Mouse (Mus musculus): Measurements from ENCODE around the gene Mtln. TPM values are rescaled to one million over a fixed set of nuclear protein-coding genes. Genes with fewer than 3 reads are reported as not detected.

Mtln gene
- polyA plus RNA-seq (2017; shearing (Covaris generic)), result 36.8 TPM

GRCm38 (mm10) chr2:127791919-127792603, at the start of gene Mtln:
Gene Mtln (minus strand): TSS chr2:127792488.

GRCm38 (mm10) chr2:127838576-127838975, 46.3 kb upstream of the Mtln start, which contains the start of gene Acoxl:
Gene Acoxl (plus strand): TSS chr2:127838876.

GRCm38 (mm10) chr2:127831401-127832102, 39.3 kb upstream of the Mtln start, which contains the start of gene Bub1:
Gene Bub1 (minus strand): TSS chr2:127831865.

GRCm38 (mm10) chr2:127788440-127789116, 3.7 kb downstream of the Mtln start, which contains the start of gene Nphp1:
Gene Nphp1 (minus strand): TSS chr2:127788897.

Other genes with a start within 250 kb of the Mtln start
- 3.5 TPM for gene Zfp661, start 205.4 kb downstream of the Mtln start, polyA plus RNA-seq (2017; shearing (Covaris generic))
- gene Mrps5, start 205.3 kb downstream of the Mtln start, polyA plus RNA-seq (2017; shearing (Covaris generic)), result 130 TPM
- not detected for gene Mal, start 135.8 kb downstream of the Mtln start, polyA plus RNA-seq (2017; shearing (Covaris generic))
- gene Mall, start 62.6 kb downstream of the Mtln start, polyA plus RNA-seq (2017; shearing (Covaris generic)), result not detected
- 0.66 TPM for gene Nphp1, start 3.6 kb downstream of the Mtln start, polyA plus RNA-seq (2017; shearing (Covaris generic))
- gene Bub1, start 39.4 kb upstream of the Mtln start, polyA plus RNA-seq (2017; shearing (Covaris generic)), result 3.0 TPM
- gene Acoxl, start 46.4 kb upstream of the Mtln start, polyA plus RNA-seq (2017; shearing (Covaris generic)), result 0.94 TPM